Mouse (Mus musculus) cortical plate, adult 2 months (tissue): ENCODE results near the gene Rasgrp2.

Experiments used
- CTCF ChIP-seq: fragments of 200-500 bp; IDR thresholded peaks from 2 replicates; pipeline ENCODE4 v1.5.1; 2011; ENCODE audit warnings: mild to moderate bottlenecking, control low read depth, low read length; ENCODE audit not compliant: insufficient read depth; ENCODE audit errors: extremely low read depth
- POLR2A ChIP-seq: fragments of 200-500 bp; IDR thresholded peaks from 2 replicates; pipeline ENCODE4 v1.6.1; 2011; ENCODE audit warnings: mild to moderate bottlenecking, low read length, control low read depth; ENCODE audit not compliant: insufficient read depth; ENCODE audit errors: extremely low read depth

GRCm38 (mm10) chr19:6372433-6372832, 26.7 kb upstream of the Rasgrp2 start:
- TF ChIP-seq CTCF (no peak), POLR2A (no peak)
